Mouse (Mus musculus): ENCODE results near the gene Ptprj. TPM values are rescaled to one million over a fixed set of nuclear protein-coding genes. Genes with fewer than 3 reads are reported as not detected.

The Ptprj gene
- polyA plus RNA-seq, 2 experiments: 2.7 to 3.9 TPM

DNA sequence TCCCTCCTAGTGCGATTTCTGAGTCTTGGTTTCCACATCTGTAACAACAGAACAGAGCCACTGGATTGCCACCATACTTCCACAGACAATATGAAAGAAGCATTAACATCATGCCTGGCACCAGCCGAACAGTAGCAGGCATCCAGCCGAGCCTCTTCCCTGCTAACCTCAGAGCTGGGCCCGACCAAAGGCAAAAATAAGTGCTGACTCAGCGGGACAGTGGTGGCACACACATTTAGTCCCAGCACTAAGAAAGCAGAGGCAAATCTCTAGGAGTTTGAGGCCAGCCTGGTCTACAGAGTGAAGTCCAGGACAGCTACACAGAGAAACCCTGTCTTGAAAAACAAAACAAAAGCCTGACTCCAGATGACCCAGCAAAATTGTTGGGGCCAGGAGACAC lies 24.7 kb downstream of the Ptprj start:
- Histone ChIP-seq H3K4me3 (replicated peaks; ENCODE audit: low read length) (no peak overlapping the region), H3K4me1 (ENCODE audit: control insufficient read depth, insufficient read depth, low read length) (0 out of 2 replicates have a peak, but pooled peaks cover under 1% of the 10 kb centered on the region), H3K27me3 (ENCODE audit: control insufficient read depth, insufficient read depth, low read length) (no peaks in the 10 kb centered on the region), H3K36me3 (ENCODE audit: control insufficient read depth, insufficient read depth, low read length) (no peaks in the 10 kb centered on the region), H3K9me3 (ENCODE audit: control insufficient read depth, low read length) (no peaks in the 10 kb centered on the region), H3K9ac (ENCODE audit: low read depth, low read length, severe bottlenecking) (no peak overlapping the region), H3K27ac (replicated peaks; ENCODE audit: low read depth, low read length) (no peak overlapping the region), H3K4me2 (replicated peaks; ENCODE audit: low read depth, low read length, severe bottlenecking) (no peak overlapping the region)
- DNase-seq (ENCODE audit: low spot score) (no peak), ATAC-seq (ENCODE audit: low FRiP score, low read depth) (no peak)
- TF ChIP-seq POLR2A (IDR thresholded peaks at IDR 0.05; ENCODE audit: borderline replicate concordance, extremely low read depth, insufficient read depth, insufficient read length): no peak
- 73% methylated on average over 5 of the region's 5 CpGs for WGBS

DNA sequence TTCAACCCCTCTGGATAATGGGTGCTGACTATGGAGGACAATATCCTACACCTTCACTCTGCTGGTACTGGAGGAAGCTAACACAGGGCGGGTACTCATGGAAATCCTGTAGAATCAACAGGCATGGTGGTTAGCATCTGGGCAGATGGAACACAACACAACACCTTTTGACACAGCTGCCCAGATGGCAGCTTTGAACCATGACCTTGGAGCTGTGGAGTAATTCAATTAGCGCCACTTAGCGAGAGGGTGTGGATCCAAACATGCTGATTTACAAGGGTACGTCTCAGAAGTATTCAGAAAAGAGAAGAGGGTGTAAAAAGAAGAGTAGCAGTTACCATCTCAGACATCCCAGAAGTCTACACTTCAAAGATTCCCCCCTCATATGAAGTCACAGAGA lies 25.6 kb downstream of the Ptprj start:
- Histone ChIP-seq H3K4me3 (replicated peaks; ENCODE audit: low read length) (no peak overlapping the region), H3K36me3 (ENCODE audit: control insufficient read depth, insufficient read depth, low read length) (no peaks in the 10 kb centered on the region), H3K9me3 (ENCODE audit: control insufficient read depth, low read length) (no peaks in the 10 kb centered on the region), H3K27me3 (ENCODE audit: control insufficient read depth, insufficient read depth, low read length) (no peaks in the 10 kb centered on the region), H3K4me2 (replicated peaks; ENCODE audit: low read depth, low read length, severe bottlenecking) (no peak overlapping the region), H3K27ac (replicated peaks; ENCODE audit: low read depth, low read length) (no peak overlapping the region), H3K4me1 (ENCODE audit: control insufficient read depth, insufficient read depth, low read length) (peaks cover 4% of the 10 kb centered on the region; the same call in 1 of the 2 replicates), H3K9ac (ENCODE audit: low read depth, low read length, severe bottlenecking) (no peak overlapping the region)
- TF ChIP-seq POLR2A (IDR thresholded peaks at IDR 0.05; ENCODE audit: borderline replicate concordance, extremely low read depth, insufficient read depth, insufficient read length): no peak
- ATAC-seq (ENCODE audit: low FRiP score, low read depth) (no peak), DNase-seq (ENCODE audit: low spot score) (no peak)
- 57% methylated on average over 4 of the region's 4 CpGs for WGBS

- Histone ChIP-seq H3K9ac (ENCODE audit: low read depth, low read length, severe bottlenecking) (no peak overlapping the region), H3K4me3 (replicated peaks; ENCODE audit: low read length) (no peak overlapping the region), H3K27me3 (ENCODE audit: control insufficient read depth, insufficient read depth, low read length) (no peaks in the 10 kb centered on the region), H3K27ac (replicated peaks; ENCODE audit: low read depth, low read length) (no peak overlapping the region), H3K4me1 (ENCODE audit: control insufficient read depth, insufficient read depth, low read length) (peaks cover 4% of the 10 kb centered on the region; the same call in 1 of the 2 replicates), H3K9me3 (ENCODE audit: control insufficient read depth, low read length) (no peaks in the 10 kb centered on the region), H3K4me2 (replicated peaks; ENCODE audit: low read depth, low read length, severe bottlenecking) (no peak overlapping the region), H3K36me3 (ENCODE audit: control insufficient read depth, insufficient read depth, low read length) (no peaks in the 10 kb centered on the region)
- ATAC-seq (ENCODE audit: low FRiP score, low read depth) (no peak), DNase-seq (ENCODE audit: low spot score) (no peak)
- no peak for TF ChIP-seq POLR2A (IDR thresholded peaks at IDR 0.05; ENCODE audit: borderline replicate concordance, extremely low read depth, insufficient read depth, insufficient read length)
- whole genome bisulfite sequencing: 77% methylated on average over 4 of the region's 4 CpGs
Measured at GRCm38 (mm10) chr2:90553861-90554260, 26.6 kb downstream of the Ptprj start.

DNA sequence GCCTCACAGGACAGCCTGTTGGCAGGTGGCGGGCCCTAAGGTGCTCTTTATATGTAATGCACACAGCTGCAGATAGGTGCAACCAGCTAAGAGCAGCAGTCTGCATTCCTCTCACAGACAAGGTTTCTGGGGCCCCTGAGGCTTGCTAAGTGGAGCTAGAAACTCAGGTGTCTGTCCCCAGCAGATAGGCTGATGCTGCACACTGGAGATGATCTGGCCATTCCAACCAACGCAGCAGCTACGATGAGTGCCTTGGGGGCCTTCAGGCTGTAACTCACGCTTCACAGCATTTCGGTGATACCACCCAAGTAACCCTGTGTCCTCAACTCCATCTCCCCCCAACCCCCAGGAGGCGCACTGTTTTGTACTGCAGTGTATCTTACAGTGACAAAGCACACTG lies 29.8 kb downstream of the Ptprj start:
- Histone ChIP-seq H3K9me3 (ENCODE audit: control insufficient read depth, low read length) (no peaks in the 10 kb centered on the region), H3K27ac (replicated peaks; ENCODE audit: low read depth, low read length) (no peak overlapping the region), H3K4me3 (replicated peaks; ENCODE audit: low read length) (no peak overlapping the region), H3K4me2 (replicated peaks; ENCODE audit: low read depth, low read length, severe bottlenecking) (no peak overlapping the region), H3K27me3 (ENCODE audit: control insufficient read depth, insufficient read depth, low read length) (no peaks in the 10 kb centered on the region), H3K9ac (ENCODE audit: low read depth, low read length, severe bottlenecking) (no peak overlapping the region), H3K4me1 (ENCODE audit: control insufficient read depth, insufficient read depth, low read length) (peaks cover 4% of the 10 kb centered on the region; the same call in 1 of the 2 replicates), H3K36me3 (ENCODE audit: control insufficient read depth, insufficient read depth, low read length) (no peaks in the 10 kb centered on the region)
- 86% methylated on average over 6 of the region's 6 CpGs for WGBS
- no peak for ATAC-seq (ENCODE audit: low FRiP score, low read depth)
- TF ChIP-seq POLR2A (IDR thresholded peaks at IDR 0.05; ENCODE audit: borderline replicate concordance, extremely low read depth, insufficient read depth, insufficient read length): no peak
- DNase-seq (ENCODE audit: low spot score): no peak

- H3K27me3 ChIP-seq (ENCODE audit: control insufficient read depth, insufficient read depth, low read length): no peaks in the 10 kb centered on the region
- WGBS: 81% methylated on average over 5 of the region's 5 CpGs
- no peaks in the 10 kb centered on the region for H3K9me3 ChIP-seq (ENCODE audit: control insufficient read depth, low read length)
- H3K4me2 ChIP-seq (replicated peaks; ENCODE audit: low read depth, low read length, severe bottlenecking): no peak overlapping the region
- H3K36me3 ChIP-seq (ENCODE audit: control insufficient read depth, insufficient read depth, low read length): no peaks in the 10 kb centered on the region
- peaks cover 4% of the 10 kb centered on the region; the same call in 1 of the 2 replicates for H3K4me1 ChIP-seq (ENCODE audit: control insufficient read depth, insufficient read depth, low read length)
- H3K4me3 ChIP-seq (replicated peaks; ENCODE audit: low read length): no peak overlapping the region
- H3K9ac ChIP-seq (ENCODE audit: low read depth, low read length, severe bottlenecking): no peak overlapping the region
- no peak overlapping the region for H3K27ac ChIP-seq (replicated peaks; ENCODE audit: low read depth, low read length)
- DNase-seq (ENCODE audit: low spot score): no peak
- TF ChIP-seq POLR2A (IDR thresholded peaks at IDR 0.05; ENCODE audit: borderline replicate concordance, extremely low read depth, insufficient read depth, insufficient read length): no peak
- no peak for ATAC-seq (ENCODE audit: low FRiP score, low read depth)
Measured at GRCm38 (mm10) chr2:90548541-90548940, 31.9 kb downstream of the Ptprj start.

DNA sequence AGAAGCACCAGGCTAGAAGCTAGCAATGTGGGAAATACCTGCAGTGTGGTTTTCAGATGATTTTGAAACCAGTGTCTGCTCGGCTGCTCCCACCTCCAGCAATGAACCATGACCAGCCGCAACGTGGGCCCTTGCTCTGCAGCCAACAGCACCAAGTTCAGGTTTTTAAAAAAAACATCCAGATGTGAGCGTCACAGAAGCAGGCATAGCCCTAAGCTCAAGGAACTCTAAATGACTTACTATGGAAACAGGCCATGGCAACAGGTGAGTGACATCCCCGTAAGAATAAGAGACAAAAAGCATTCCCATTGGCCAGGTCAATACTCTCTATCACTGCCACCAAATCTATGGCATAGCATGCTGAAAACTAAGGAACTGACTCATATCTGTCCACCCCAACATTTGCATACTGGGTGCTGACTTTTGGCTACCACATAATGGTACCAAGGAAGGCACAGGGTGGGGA lies 33.3 kb downstream of the Ptprj start:
- H3K4me1 ChIP-seq (ENCODE audit: control insufficient read depth, insufficient read depth, low read length): peaks cover 4% of the 10 kb centered on the region; the same call in 1 of the 2 replicates
- DNase-seq (ENCODE audit: low spot score) (no peak), ATAC-seq (ENCODE audit: low FRiP score, low read depth) (no peak)
- H3K9me3 ChIP-seq (ENCODE audit: control insufficient read depth, low read length): no peaks in the 10 kb centered on the region
- no peak overlapping the region for H3K4me3 ChIP-seq (replicated peaks; ENCODE audit: low read length)
- no peaks in the 10 kb centered on the region for H3K27me3 ChIP-seq (ENCODE audit: control insufficient read depth, insufficient read depth, low read length)
- no peak for TF ChIP-seq POLR2A (IDR thresholded peaks at IDR 0.05; ENCODE audit: borderline replicate concordance, extremely low read depth, insufficient read depth, insufficient read length)
- no peak overlapping the region for H3K9ac ChIP-seq (ENCODE audit: low read depth, low read length, severe bottlenecking)
- H3K36me3 ChIP-seq (ENCODE audit: control insufficient read depth, insufficient read depth, low read length): no peaks in the 10 kb centered on the region
- 88% methylated on average over 5 of the region's 5 CpGs for WGBS
- H3K27ac ChIP-seq (replicated peaks; ENCODE audit: low read depth, low read length): no peak overlapping the region
- H3K4me2 ChIP-seq (replicated peaks; ENCODE audit: low read depth, low read length, severe bottlenecking): no peak overlapping the region
